ENCODE assay signal across 9 mouse cellular contexts in the genomic region with DNA sequence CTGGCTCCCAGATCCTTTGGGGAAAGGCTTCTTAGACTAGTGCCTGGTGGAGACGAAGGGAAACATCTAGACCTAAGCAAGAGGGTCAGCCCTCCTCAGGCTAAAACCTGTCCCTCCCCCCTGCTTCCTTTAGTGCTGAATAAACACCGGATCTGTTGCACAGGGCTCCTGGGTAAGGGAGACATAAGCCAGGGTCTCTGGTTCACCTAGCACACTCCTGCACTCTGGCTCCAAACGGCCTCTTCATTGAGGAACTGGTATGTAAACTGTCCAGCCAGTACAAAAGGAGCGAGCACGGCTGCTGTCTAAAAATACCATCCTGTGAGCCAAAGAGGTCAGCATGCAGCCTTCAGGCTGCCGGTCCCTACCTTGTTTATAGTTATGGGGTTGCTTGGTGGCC.
DNase-seq lines count a peak whose midpoint lies in the region; ATAC-seq and TF ChIP-seq lines count a peak whose summit lies in the region.
"Had no signal": no experiment of that assay in that cellular context is flagged by ENCODE, and none has a peak within 500 bp of the region (broad histone marks: within the 10 kb centered on the region; RNA-seq: fewer than 3 reads in every experiment).

No protein-coding gene starts in this region.

- ATAC-seq in embryonic facial prominence, embryonic 15.5 days (ENCODE audit: insufficient number of reproducible peaks, low FRiP score, low TSS enrichment, low read depth) = no peak
- ATAC-seq in intestine, embryonic 16.5 days = no peak
- ATAC-seq: CD4-positive, CD25-positive, alpha-beta regulatory T cell, adult 4 months had no signal

- no peak for TF ChIP-seq POLR2A in kidney, adult 2 months (IDR thresholded peaks at IDR 0.05; ENCODE audit: low read depth, low read length)

- no peak for DNase-seq in kidney, adult 2 months
- DNase-seq in kidney, adult 11 months = no peak
- peak; percentile 30 to 68 for DNase-seq in lung, postnatal 4 days
- no peak for DNase-seq in adrenal gland, adult 8-10 months
- no peak for DNase-seq in layer of hippocampus, postnatal 14 days (ENCODE audit: low spot score in 2 of 2)
- DNase-seq in layer of hippocampus, postnatal 10 days (ENCODE audit: low spot score in 2 of 2) = no peak

- H3K4me2 ChIP-seq in embryonic facial prominence, embryonic 15.5 days (replicated peaks) = no peak overlapping the region
- H3K4me2 ChIP-seq in intestine, embryonic 16.5 days (ENCODE audit: low read depth, low read length) = no peak overlapping the region

- no peaks in the 10 kb centered on the region for H3K27me3 ChIP-seq in kidney, adult 2 months (replicated peaks; ENCODE audit: control insufficient read depth, insufficient read depth, low read length)
- H3K27me3 ChIP-seq in embryonic facial prominence, embryonic 15.5 days = no peaks in the 10 kb centered on the region
- H3K27me3 ChIP-seq in intestine, embryonic 16.5 days (replicated peaks; ENCODE audit: control insufficient read depth, insufficient read depth, low read length) = no peaks in the 10 kb centered on the region

- WGBS in kidney, adult 2 months = 27% methylated on average over 6 of the region's 6 CpGs
- 35% methylated on average over 6 of the region's 6 CpGs for WGBS in embryonic facial prominence, embryonic 15.5 days
- 37% methylated on average over 6 of the region's 6 CpGs for WGBS in intestine, embryonic 16.5 days

- H3K36me3 ChIP-seq in kidney, adult 2 months (ENCODE audit: control insufficient read depth, insufficient read depth, low read length) = no peaks in the 10 kb centered on the region
- peaks cover 2% of the 10 kb centered on the region; the same call in 1 of the 2 replicates for H3K36me3 ChIP-seq in embryonic facial prominence, embryonic 15.5 days
- no peaks in the 10 kb centered on the region for H3K36me3 ChIP-seq in intestine, embryonic 16.5 days (ENCODE audit: control insufficient read depth, insufficient read depth, low read length)

- H3K27ac ChIP-seq in kidney, adult 2 months (ENCODE audit: insufficient read depth, low read depth, low read length) = peak overlapping the region; percentile 33; the same call in 1 of the 2 replicates
- H3K27ac ChIP-seq in embryonic facial prominence, embryonic 15.5 days (replicated peaks) = 0 out of 2 replicates have a peak overlapping the region, but pooled peaks have one; percentile 19
- H3K27ac ChIP-seq in intestine, embryonic 16.5 days (ENCODE audit: low read length) = peak overlapping the region; percentile 72

- no peak for TF ChIP-seq CTCF in kidney, adult 2 months (conservative IDR thresholded peaks at IDR 0.05; ENCODE audit: insufficient read depth, insufficient read length, low read depth, low read length)

- no peak overlapping the region for H3K9ac ChIP-seq in embryonic facial prominence, embryonic 15.5 days
- H3K9ac ChIP-seq in intestine, embryonic 16.5 days (ENCODE audit: low read depth, low read length) = no peak overlapping the region

- no peaks in the 10 kb centered on the region for H3K9me3 ChIP-seq in embryonic facial prominence, embryonic 15.5 days (replicated peaks)
- no peaks in the 10 kb centered on the region for H3K9me3 ChIP-seq in intestine, embryonic 16.5 days (ENCODE audit: control insufficient read depth, low read length)

- H3K4me1 ChIP-seq in kidney, adult 2 months (ENCODE audit: control insufficient read depth, insufficient read depth, low read length) = no peaks in the 10 kb centered on the region; the same call in 1 of the 2 replicates
- peaks cover 27% of the 10 kb centered on the region for H3K4me1 ChIP-seq in embryonic facial prominence, embryonic 15.5 days
- peaks cover 26% of the 10 kb centered on the region for H3K4me1 ChIP-seq in intestine, embryonic 16.5 days (ENCODE audit: control insufficient read depth, insufficient read depth, low read length)

- no peak overlapping the region for H3K4me3 ChIP-seq in kidney, adult 2 months (ENCODE audit: insufficient read depth, low read depth, low read length)
- H3K4me3 ChIP-seq in embryonic facial prominence, embryonic 15.5 days (replicated peaks) = no peak overlapping the region
- H3K4me3 ChIP-seq in intestine, embryonic 16.5 days (ENCODE audit: low read length) = no peak overlapping the region

Comparison
In these comparisons a context has a peak if more than half of its experiments do, and no peak if none do; other contexts are left out.
1. DNase-seq: peak in lung, postnatal 4 days (2 of 2); none in kidney, adult 2 months (single experiment), kidney, adult 11 months (single experiment), adrenal gland, adult 8-10 months (single experiment), layer of hippocampus, postnatal 14 days (0 of 2) and layer of hippocampus, postnatal 10 days (0 of 2).
2. H3K27ac ChIP-seq: peak in every context shown above with its lines; median percentile 72 in intestine, embryonic 16.5 days; 33 in kidney, adult 2 months; 19 in embryonic facial prominence, embryonic 15.5 days.